Mouse (Mus musculus): ENCODE measurements at regions not wholly inside any gene's neighbourhood (a gene's known extent, or its start where the extent isn't known, plus 50 kb on each side); places are given as distances from the start of the nearest gene placed in this dataset.

DNA sequence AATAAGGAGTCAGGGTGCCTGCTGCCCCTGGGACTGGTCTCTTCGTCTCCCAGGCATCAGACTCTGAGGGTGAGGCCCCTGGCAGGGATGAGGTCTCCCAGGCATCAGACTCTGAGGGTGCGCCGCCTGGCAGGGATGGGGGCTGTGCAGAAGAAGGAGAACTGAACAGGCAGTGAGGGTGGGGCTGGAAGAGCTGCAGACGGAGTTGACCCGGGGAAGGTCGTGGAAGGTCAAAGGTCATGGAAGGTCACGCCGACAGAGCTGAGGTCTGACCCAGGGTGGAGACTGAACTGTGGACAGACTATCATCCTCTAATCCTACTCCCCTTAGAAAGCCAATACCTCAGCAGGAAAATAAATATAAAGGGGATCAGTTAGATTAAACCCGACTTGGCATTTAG, 50.6 kb upstream of the Grik3 start:
- no peak for ATAC-seq (ENCODE audit: poor library complexity, severe bottlenecking)

DNA sequence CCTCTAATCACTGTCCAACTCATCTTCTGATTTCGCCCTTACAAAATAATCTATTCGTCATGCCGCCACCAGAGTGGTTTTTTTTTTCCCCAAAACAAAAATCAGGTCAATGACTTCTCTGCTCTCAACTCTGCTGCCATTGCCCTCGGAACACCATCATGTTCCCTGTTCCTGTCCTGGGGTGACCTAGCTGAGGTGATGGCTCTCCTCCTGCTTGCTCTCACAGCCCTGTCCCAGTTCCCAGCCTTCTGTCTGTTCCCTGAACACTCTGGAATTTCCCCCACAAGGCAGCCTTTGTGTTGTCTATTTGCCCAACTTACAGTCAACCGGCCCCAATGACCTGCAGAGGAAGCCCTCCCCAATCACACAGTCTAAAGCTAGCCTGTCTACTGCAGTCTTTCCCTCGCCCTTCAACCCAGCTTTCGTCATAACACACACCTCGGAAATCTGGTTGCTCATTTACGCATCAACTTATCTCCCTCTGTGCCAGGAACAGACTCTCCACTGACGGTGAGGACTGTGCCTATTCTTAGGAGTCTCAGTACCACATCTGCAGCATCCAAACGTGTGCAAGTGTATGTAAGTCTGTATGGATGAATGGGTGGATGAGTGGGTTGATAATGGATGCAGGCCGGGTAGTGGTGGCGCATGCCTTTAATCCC, 53.2 kb upstream of the Grik3 start:
- ATAC-seq (ENCODE audit: poor library complexity, severe bottlenecking) = no peak

DNA sequence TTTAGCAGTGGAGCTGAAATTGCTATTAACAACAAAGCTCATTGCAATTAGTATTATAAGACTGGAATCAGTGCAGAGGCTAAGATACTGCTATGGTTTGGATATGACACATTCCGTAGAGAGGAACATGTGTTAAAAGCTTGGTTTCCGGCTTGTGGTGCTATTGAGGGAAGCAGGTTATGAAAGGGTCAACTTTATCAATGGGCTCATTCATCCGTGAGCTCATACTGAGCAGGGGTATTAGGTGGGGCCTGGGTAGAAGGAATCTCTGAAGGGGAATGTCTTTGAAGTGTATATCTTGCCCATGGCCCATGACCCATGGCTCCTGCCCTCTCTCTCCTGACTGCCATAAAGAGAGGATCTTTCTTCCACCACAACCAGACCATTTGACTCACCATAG, 57.0 kb upstream of the Grik3 start:
- no peak for ATAC-seq (ENCODE audit: poor library complexity, severe bottlenecking)

DNA sequence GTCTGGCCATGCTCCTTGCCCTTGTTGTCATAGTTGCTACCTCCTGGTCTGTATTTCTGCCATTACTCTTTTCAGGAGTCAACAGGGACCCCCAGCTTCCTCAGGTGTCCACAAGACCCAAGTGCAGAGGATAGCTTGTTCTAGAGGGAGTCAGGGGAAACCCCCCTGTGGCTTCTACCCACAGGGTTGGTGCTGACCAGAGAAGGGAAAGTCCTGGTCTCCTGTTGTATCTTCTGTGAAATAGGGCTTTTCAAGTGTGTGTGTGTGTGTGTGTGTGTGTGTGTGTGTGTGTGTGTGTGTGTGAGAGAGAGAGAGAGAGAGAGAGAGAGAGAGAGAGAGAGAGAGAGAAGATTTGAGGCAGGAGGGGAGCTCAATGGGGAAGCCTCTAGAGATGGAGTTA, 58.9 kb upstream of the Grik3 start:
- no peak for ATAC-seq (ENCODE audit: poor library complexity, severe bottlenecking)

DNA sequence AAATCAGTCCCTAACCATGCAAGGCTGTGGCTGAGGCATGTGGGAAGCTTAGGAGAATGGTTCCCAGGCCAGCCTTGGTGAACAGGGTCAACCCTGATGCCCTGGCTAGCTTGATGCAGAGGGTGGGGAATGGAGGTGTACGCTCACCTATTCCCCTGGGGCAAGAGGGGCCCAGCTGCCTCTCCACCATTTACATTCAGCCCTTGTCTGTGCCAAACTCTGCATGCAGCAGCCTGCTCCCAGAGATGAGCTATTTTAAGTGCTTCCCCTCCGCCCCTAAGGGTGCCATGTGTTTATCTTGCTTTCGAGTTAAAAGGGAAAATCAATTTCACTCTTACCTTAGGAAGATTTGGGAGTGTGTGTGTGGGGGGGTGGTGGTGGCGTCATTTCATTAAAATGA, 59.7 kb upstream of the Grik3 start:
- no peak for ATAC-seq (ENCODE audit: poor library complexity, severe bottlenecking)

DNA sequence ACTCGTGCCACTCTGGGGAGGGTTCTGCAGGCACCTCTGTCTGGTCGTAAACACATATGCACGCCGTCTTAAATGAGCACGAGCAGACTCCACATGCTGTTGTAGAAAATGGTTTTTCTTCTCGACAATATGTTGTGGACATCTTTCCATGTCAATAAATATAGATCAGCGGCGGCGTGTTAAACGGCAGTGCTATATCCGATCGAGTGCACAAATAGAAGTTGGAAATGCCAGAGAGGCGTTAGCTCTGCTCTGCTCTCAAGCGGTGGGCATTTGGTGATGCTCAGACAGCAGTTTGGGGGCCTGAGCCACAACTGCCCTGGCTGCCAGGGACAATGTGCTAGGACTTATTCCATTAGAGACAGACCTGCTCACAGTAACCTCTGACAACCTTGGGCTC, 61.8 kb upstream of the Grik3 start:
- no peak for ATAC-seq (ENCODE audit: poor library complexity, severe bottlenecking)

DNA sequence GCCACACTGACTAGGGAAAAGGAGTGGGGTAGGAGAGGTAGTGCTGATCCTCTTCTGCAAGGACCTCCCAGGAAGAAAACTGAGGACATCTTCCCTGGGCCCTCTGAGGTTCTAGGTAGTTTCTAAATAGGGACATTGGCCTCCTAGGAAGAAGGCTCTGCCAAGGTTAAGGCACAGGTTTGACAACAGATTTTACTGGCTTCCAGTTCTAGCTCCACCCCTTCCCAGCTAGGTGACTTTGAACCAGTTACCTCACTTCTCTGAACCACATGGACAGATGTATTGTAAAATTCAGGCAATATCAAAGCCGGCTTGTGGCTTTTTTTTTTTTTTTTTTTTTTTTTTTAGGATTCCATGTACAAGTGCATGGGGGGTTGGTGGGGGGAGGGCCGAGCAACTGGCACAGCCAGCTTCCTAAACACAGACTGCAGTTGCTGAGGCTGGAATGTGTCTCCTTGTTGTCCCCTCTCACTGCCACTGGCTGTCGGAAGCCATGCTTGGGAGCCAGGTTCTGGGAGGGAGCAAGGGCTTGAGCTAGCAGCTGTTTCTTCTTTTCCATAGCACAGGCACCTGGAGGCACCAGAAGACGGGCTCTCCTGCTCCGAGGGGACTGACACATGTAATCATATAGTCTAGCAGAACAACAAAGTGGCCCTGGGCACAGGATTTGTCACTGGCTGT, 69.8 kb upstream of the Grik3 start:
- ATAC-seq (ENCODE audit: poor library complexity, severe bottlenecking) = no peak

DNA sequence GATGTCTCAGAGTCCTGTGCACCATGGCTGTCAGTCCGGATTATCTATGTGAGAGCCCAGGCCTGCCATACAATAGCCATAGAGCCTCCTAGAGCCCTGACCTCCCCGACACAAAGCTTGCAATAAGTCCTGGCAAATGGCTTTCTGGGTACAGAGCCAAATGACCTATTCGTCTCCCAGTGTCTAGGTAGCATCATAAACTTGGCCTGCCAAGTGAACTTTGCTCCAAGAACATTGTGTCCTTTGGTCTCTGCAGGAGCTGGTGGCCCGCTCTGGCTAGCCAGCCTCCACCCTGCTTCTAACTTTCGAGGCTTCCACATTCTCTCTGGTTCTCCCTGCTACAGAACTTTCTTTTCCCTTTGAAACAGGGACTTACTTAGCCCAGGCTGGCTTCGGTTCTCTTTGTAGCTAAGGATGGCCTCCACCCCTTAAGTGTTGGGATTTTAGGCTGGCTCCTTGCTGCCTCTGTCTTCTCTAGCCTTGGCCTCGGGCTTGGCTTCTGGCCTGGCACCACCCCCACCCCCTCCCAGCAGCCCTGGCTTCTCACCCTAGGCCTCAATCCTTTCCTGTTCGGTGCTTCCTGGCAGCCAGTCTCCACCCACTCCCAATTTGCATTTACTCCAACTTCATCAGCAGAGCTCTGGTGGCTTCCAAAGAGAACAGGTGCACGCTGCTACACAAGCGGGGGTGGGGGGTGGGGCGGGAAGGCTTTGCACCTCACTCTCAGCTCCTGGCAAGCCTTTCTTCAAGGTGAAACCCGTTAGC, 70.8 kb upstream of the Grik3 start:
- no peak for ATAC-seq (ENCODE audit: poor library complexity, severe bottlenecking)

DNA sequence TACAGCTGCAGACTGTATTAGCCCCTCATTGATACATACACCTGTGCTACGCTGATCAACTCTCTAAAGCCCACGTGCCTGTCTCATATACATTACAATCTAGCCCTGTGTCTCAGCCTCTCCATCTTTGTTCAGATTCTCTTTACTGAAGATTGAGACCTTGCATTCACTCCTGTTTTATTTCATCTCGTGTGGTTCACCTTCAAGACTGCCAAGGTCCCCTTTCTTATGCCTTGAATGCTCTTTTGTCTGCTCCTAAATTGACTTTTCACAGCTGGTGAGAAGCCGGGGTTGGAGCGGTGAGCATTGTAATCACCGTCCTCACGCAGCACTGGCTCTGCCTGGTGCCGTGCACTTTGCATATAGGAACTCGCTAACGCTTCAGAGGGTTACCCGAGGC, 75.2 kb upstream of the Grik3 start:
- no peak for ATAC-seq (ENCODE audit: poor library complexity, severe bottlenecking)

DNA sequence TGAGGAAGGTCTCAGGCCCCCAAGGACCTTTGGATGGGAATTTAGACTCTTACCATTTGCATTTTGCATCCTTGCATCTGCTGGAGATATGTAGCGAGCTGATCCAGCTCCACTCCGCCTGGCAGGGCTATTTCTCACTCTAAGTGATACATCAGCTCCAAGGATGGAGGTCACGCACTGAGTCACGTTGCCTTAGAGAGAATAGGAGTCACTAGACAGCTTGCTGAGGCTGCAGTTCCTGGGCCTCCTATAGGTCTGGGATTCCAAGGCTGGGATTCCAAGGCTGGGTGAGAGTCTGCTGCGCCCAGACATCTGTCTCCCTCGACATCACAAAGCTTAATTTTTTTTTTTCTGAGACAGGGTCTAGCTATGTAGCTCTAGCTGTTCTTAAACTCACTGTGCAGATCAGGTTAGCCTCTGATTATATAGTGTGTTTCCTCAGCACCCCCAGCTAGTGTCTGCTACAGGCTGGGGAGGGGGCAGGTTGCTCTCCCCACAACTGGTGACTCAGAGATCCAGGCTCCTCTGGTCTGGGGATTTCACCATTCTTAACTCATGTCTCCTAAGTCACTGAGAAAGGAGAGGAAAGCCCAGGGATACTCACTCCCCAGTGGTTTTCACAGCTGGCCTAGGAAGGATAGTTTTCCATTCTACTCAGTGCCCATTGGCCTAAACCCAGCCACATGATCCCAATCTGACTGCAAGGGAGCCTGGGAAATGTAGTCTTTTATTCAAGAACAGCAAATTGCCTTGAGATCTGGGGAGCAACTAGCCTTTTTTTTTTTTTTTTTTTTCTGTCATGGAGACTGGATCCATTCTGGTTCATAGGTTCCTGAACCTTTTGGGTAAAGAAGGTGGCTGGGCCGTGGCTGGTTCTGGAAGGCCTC, 76.4 kb upstream of the Grik3 start:
- no peak for ATAC-seq (ENCODE audit: poor library complexity, severe bottlenecking)

DNA sequence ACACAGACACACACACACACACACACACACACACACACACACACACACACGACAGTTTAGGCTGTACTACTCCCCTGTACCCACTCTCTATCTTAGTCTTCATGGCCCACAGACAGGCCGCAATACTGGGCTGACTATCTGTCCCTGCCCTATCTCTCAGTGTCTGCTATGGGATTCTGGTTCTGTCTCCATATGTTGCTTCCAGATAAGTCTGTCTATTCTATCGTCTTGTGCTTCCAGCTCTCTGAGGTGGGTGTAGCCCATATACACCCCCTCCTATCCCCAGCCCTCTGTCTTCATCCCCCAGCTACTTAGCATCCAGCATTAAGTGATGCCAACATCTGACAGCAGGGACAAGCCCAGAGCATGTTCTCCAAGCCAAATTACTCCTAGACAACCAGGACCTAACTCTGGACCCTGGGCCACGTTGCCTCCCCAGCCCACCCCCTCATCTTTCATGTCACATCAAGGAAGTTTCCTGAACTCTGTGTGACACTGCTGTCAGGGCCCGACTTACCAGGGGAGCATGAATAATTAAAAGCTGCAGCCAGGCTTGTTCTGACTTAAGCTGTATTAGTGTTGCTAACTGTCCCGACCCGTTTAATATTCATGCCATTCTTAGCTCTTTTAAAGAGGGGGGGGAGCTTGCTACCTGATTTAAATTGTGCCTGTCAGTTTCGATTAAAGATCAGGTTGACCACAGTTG, 79.6 kb upstream of the Grik3 start:
- ATAC-seq (ENCODE audit: poor library complexity, severe bottlenecking) = no peak

DNA sequence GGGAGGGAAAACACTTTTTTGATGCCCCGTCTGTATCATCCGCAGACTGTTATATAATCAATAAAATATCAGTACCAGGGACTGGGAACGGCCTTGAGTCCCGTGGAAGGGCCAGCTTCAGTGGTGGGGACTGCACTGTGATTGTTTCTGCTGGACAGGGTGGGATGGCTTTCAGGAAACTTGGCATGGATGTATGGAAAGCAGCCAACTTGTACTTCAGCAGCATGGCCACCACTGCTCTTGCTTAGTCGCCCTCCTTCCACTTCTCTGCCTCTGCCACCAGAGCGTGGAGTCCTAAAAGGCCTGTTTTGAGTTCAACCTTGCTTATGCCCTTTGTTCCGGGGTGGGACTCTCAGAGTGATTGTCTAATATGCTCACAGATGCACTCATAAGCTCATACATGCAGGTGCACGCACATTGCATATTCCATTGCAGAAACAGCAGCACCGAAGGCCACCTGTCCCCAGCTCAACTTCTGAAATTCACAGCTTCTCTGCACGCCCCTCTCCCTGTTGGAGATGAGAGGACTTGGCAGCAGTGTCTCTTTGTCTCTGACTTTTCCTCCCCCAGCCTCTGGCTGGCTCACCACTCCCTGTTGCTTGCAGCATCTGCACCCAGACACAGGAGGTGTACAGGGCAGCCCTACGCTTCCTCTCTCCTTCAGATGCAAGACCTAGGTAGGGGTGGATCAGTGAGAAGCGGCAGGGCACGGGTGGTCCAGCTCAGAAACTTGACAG, 91.0 kb upstream of the Grik3 start:
- ATAC-seq (ENCODE audit: poor library complexity, severe bottlenecking) = no peak

DNA sequence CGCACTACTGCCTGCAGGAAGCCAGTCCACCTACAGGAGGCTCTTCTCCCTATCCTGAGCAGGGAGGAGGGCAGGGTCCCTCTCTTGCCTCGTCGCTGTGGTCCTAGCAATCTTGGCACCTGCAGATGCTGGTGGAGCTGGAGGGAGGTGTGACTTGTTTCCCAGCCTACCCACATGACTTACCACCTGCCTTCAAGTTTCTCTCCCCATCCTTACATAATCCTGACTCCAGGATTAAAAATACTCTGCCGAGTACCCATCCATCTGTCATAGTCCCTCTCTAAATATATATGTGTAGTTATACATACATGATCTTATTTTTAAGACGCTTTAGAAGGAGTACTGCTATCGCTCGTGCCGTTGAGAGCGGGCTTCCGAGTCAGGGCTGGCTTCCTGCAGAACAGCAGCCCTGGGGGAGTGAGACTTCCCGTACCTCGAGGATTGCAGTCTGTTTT, 93.5 kb upstream of the Grik3 start:
- ATAC-seq (ENCODE audit: poor library complexity, severe bottlenecking) = no peak

DNA sequence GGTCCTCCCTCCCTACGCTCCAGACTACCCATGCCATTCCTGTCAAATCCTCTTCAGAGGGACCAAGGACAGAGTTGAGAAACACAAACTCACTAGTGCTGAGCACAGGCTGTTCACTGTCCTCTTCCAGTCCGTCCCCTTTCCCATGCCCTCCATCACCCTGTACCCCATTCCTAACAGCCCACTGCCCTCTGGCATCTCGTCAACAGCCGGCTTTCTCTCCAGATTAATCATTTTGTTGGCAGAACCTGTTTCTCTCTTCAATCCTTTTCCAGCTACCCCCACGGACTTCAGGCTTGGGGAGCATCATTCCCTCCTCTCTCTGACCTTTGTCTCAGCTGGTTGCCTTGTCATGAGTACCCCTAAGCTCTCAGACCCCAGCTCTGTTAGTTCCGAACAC, 99.2 kb upstream of the Grik3 start:
- ATAC-seq (ENCODE audit: poor library complexity, severe bottlenecking) = no peak

DNA sequence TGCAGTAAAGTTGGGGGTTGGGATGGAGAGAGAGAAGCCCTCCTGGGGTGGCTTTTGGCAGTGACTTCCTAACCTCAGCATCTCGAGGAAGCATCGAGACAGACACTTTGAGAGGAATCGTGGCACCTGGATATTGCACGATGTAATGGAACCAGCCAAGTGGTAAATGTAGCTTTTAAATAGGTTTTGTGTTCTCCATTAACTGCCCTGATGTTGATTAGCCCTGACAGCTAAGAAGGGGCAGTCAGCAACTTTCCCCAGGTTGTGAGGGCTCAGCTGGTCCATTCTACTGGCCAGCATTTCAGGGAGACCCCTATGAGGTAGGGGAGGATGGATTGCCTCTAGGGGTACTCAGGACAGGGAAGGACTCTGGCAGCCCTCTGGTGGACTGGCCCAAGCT, 104.7 kb upstream of the Grik3 start:
- no peak for ATAC-seq (ENCODE audit: poor library complexity, severe bottlenecking)

DNA sequence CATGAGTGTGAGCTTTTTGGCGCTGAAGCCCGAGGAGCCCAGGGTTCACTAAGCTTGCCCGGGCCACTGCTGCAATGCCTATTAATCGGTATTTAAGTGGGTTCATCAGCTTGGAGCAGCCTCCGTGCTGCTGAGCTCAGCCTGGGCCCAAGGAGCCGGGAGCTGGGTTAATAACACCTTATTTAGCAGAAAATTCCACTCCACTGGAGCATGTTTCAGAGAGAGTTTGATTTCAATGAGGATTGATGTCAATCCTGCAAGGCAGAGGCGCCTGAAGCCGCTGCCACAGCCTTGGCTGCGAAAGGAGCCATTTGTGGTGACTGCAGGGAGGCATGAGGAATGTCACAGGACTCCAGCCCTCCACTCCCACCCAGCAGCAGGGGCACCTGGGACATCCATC, 126.5 kb upstream of the Grik3 start:
- no peak for ATAC-seq (ENCODE audit: poor library complexity, severe bottlenecking)

DNA sequence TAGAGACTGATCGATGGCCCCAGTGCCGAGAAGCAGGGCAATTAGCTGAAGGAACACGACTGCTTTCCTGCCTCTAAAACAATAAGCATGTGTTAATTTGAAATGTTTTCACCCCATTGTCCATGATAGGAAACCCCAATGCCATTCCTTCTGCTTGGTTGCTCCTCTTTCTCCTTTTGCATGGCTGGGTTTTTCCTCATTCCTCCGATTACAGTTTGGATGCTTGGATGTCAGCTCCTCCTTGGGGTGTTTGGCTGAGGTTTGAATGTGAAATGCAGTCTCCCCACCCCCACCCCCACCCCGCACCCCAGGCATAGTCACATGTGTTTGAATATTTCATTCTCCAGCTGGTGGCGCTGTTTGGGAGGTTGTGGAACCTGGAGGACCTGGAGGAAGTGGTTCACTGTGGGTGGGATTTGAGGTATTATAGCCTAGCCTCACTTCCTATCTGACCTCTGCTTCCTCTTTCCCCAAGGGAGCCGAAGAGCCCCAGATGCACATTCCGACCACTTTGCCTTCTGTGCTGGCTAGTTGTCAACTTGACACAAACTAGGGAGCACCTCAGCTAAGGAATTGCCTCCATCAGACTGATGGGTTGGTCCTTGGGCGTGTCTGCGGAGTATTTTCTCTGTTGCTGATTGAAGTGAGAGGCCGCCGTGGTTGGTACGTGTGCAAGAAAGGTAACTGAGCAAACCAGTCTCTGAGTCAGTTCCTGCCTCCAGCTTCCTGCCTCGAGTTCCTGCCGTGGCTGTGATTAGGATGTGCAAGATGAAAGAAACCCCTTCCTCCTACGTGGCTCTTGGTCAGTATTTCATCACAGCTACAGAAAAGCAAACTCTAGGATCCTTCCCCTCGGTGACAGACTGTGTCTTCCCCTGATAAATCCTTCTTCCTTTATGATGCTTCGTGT, 128.6 kb upstream of the Grik3 start:
- ATAC-seq (ENCODE audit: poor library complexity, severe bottlenecking) = no peak

DNA sequence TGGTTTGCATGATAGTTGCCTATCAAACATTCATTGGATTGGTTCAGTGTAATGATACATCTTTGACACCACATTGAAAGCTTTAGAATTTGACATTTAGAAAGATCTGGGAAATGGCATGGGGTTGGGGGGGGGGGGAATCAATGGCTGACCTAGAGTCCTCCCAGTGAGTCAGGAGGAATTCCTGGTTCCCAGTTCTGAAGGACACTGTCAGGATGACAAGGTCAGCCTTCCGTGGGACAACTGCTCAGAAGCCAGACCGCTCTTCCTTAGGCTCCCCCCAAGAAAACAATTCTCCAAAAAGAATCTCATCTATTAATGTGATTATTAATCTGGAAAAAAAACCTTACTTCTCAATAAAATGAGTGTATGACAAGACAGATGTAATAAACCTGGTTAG, 132.1 kb upstream of the Grik3 start:
- ATAC-seq (ENCODE audit: poor library complexity, severe bottlenecking) = no peak

DNA sequence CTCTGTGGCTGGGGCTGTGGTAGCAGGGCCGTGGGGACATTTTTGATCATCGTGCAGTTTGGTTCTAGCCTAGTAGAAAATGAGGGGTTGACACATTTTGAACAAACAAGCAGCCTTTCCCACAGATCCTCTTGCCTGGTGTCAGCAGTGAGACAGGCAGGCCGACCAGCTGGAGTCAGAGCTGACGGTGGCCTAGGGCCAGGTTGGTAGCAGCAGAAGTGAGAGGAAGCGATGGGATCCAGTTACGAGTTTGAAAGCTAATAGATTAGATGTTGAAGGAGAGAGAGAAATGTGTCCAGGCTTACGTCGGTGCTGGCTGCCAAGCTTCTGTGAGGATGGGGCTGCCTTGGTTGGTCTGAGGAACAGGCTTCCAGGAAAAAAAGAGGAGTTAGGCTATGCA, 134.1 kb upstream of the Grik3 start:
- ATAC-seq (ENCODE audit: poor library complexity, severe bottlenecking) = no peak
